Mouse (Mus musculus): ENCODE data around the gene Enox1. TPM values are rescaled to one million over a fixed set of nuclear protein-coding genes. Genes with fewer than 3 reads are reported as not detected.
A peak's percentile ranks its signal among the peaks of the same experiment; 100 is the strongest.

Gene Enox1
- polyA plus RNA-seq, 1 experiment from 2014 or later: 0.09 TPM

DNA sequence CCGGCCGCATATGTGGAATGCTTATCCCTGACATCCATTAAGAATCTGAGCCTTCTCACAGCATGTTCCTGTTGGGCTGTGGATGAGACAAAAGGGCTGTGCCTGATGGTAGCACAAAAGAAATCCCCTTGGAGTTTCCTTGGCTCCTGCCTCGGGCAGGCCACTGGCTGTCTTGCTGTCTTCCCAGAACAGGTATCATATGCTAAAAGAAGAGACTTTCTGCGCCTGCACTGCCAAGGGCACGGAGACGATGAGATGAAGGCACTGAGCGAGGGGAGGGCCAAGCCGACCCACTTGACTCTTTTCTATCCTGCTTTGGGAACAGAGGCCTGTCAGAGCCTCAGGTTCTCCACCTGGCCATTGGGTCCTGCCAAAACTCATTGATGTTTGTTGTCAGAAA is 491.7 kb downstream of the Enox1 start:
- TF ChIP-seq EP300 (IDR thresholded peaks at IDR 0.05; ENCODE audit: low read depth) (no peak), CTCF (IDR thresholded peaks at IDR 0.05; ENCODE audit: low read depth) (no peak)
- WGBS (ENCODE audit: insufficient replicate concordance): 81% methylated on average over 8 of the region's 8 CpGs
- H3K4me2 ChIP-seq (ENCODE audit: low read depth, low read length): no peak overlapping the region
- ATAC-seq (no peak), DNase-seq (no peak)
- H3K36me3 ChIP-seq (replicated peaks; ENCODE audit: insufficient read depth, low read length): no peaks in the 10 kb centered on the region
- no peak overlapping the region for H3K4me3 ChIP-seq (ENCODE audit: low read depth, low read length)
- no peaks in the 10 kb centered on the region for H3K4me1 ChIP-seq (ENCODE audit: insufficient read depth)
- H3K27me3 ChIP-seq (ENCODE audit: insufficient read depth, low read length): no peaks in the 10 kb centered on the region
- H3K27ac ChIP-seq (ENCODE audit: low read depth): no peak overlapping the region
- no peak overlapping the region for H3K9ac ChIP-seq (replicated peaks)
- no peaks in the 10 kb centered on the region for H3K9me3 ChIP-seq (ENCODE audit: low read length)

GRCm38 (mm10) chr14:77658739-77659138 is 502.2 kb downstream of the Enox1 start:
- Histone ChIP-seq H3K27me3 (ENCODE audit: insufficient read depth, low read length) (no peaks in the 10 kb centered on the region), H3K4me2 (ENCODE audit: low read depth, low read length) (no peak overlapping the region), H3K36me3 (replicated peaks; ENCODE audit: insufficient read depth, low read length) (no peaks in the 10 kb centered on the region), H3K4me1 (ENCODE audit: insufficient read depth) (peaks cover 11% of the 10 kb centered on the region), H3K9me3 (ENCODE audit: low read length) (no peaks in the 10 kb centered on the region), H3K27ac (ENCODE audit: low read depth) (no peak overlapping the region), H3K4me3 (ENCODE audit: low read depth, low read length) (no peak overlapping the region), H3K9ac (replicated peaks) (no peak overlapping the region)
- ATAC-seq: no peak
- TF ChIP-seq CTCF (IDR thresholded peaks at IDR 0.05; ENCODE audit: low read depth) (no peak), EP300 (IDR thresholded peaks at IDR 0.05; ENCODE audit: low read depth) (no peak)
- no peak for DNase-seq
- 81% methylated on average over 4 of the region's 4 CpGs for WGBS (ENCODE audit: insufficient replicate concordance)

DNA sequence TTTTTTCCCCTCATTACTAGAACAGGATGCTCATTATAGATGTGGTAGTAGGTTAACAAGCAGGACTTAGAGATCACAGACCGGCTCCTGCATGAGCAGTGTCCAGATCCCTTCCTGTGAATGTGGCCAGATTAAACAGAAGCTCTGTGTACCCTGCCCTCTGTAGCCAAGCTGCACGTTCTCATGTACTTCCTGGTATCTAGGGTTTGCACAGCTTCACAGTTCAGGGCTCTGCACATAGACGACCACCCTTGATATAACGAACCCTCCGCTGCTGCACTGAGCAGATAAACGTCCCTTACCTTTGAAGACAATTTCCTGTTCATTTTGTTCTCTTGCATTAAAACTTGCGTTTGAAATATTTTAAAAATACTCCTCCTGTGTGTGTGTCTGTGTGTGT is 505.7 kb downstream of the Enox1 start:
- no peak for TF ChIP-seq CTCF (IDR thresholded peaks at IDR 0.05; ENCODE audit: low read depth)
- peak; percentile 89 for TF ChIP-seq EP300 (IDR thresholded peaks at IDR 0.05; ENCODE audit: low read depth)
- WGBS (ENCODE audit: insufficient replicate concordance): 28% methylated on average over 7 of the region's 7 CpGs
- peaks cover 11% of the 10 kb centered on the region for H3K4me1 ChIP-seq (ENCODE audit: insufficient read depth)

GRCm38 (mm10) chr14:77662994-77663393 is 506.4 kb downstream of the Enox1 start:
- H3K4me3 ChIP-seq (ENCODE audit: low read depth, low read length): no peak overlapping the region
- H3K36me3 ChIP-seq (replicated peaks; ENCODE audit: insufficient read depth, low read length): no peaks in the 10 kb centered on the region
- ATAC-seq: peak; percentile 95
- 63% methylated on average over 8 of the region's 8 CpGs for WGBS (ENCODE audit: insufficient replicate concordance)
- TF ChIP-seq CTCF (IDR thresholded peaks at IDR 0.05; ENCODE audit: low read depth) (no peak), EP300 (IDR thresholded peaks at IDR 0.05; ENCODE audit: low read depth) (no peak)
- peak overlapping the region; percentile 74 for H3K27ac ChIP-seq (ENCODE audit: low read depth)
- no peaks in the 10 kb centered on the region for H3K9me3 ChIP-seq (ENCODE audit: low read length)
- DNase-seq: peak; percentile 25
- no peaks in the 10 kb centered on the region for H3K27me3 ChIP-seq (ENCODE audit: insufficient read depth, low read length)
- no peak overlapping the region for H3K9ac ChIP-seq (replicated peaks)
- no peak overlapping the region for H3K4me2 ChIP-seq (ENCODE audit: low read depth, low read length)
- H3K4me1 ChIP-seq (ENCODE audit: insufficient read depth): peaks cover 11% of the 10 kb centered on the region

More for the DNA sequence above, 505.7 kb downstream of the Enox1 start:
- DNase-seq (no peak), ATAC-seq (peak; percentile 64)
- H3K9me3 ChIP-seq (ENCODE audit: low read length): no peaks in the 10 kb centered on the region
- H3K36me3 ChIP-seq (replicated peaks; ENCODE audit: insufficient read depth, low read length): no peaks in the 10 kb centered on the region
- no peak overlapping the region for H3K4me3 ChIP-seq (ENCODE audit: low read depth, low read length)
- H3K27ac ChIP-seq (ENCODE audit: low read depth): peak overlapping the region; percentile 74
- H3K9ac ChIP-seq (replicated peaks): no peak overlapping the region
- H3K4me2 ChIP-seq (ENCODE audit: low read depth, low read length): no peak overlapping the region
- no peaks in the 10 kb centered on the region for H3K27me3 ChIP-seq (ENCODE audit: insufficient read depth, low read length)

- no peak for DNase-seq
- Histone ChIP-seq H3K4me3 (ENCODE audit: low read depth, low read length) (no peak overlapping the region), H3K27ac (ENCODE audit: low read depth) (no peak overlapping the region), H3K27me3 (ENCODE audit: insufficient read depth, low read length) (no peaks in the 10 kb centered on the region), H3K36me3 (replicated peaks; ENCODE audit: insufficient read depth, low read length) (no peaks in the 10 kb centered on the region), H3K9me3 (ENCODE audit: low read length) (no peaks in the 10 kb centered on the region), H3K9ac (replicated peaks) (no peak overlapping the region), H3K4me2 (ENCODE audit: low read depth, low read length) (no peak overlapping the region), H3K4me1 (ENCODE audit: insufficient read depth) (peaks cover 12% of the 10 kb centered on the region)
- WGBS (ENCODE audit: insufficient replicate concordance): 74% methylated on average over 3 of the region's 3 CpGs
- no peak for ATAC-seq
- no peak for TF ChIP-seq EP300 (IDR thresholded peaks at IDR 0.05; ENCODE audit: low read depth)
- TF ChIP-seq CTCF (IDR thresholded peaks at IDR 0.05; ENCODE audit: low read depth): no peak
Observed at GRCm38 (mm10) chr14:77668096-77668495, 511.5 kb downstream of the Enox1 start.

- H3K4me2 ChIP-seq (ENCODE audit: low read depth, low read length): no peak overlapping the region
- no peak overlapping the region for H3K27ac ChIP-seq (ENCODE audit: low read depth)
- 87% methylated on average over 7 of the region's 7 CpGs for WGBS (ENCODE audit: insufficient replicate concordance)
- peaks cover 19% of the 10 kb centered on the region for H3K4me1 ChIP-seq (ENCODE audit: insufficient read depth)
- no peaks in the 10 kb centered on the region for H3K36me3 ChIP-seq (replicated peaks; ENCODE audit: insufficient read depth, low read length)
- no peaks in the 10 kb centered on the region for H3K9me3 ChIP-seq (ENCODE audit: low read length)
- no peak overlapping the region for H3K4me3 ChIP-seq (ENCODE audit: low read depth, low read length)
- DNase-seq: no peak
- TF ChIP-seq EP300 (IDR thresholded peaks at IDR 0.05; ENCODE audit: low read depth): no peak
- TF ChIP-seq CTCF (IDR thresholded peaks at IDR 0.05; ENCODE audit: low read depth): no peak
- no peak overlapping the region for H3K9ac ChIP-seq (replicated peaks)
- no peak for ATAC-seq
- no peaks in the 10 kb centered on the region for H3K27me3 ChIP-seq (ENCODE audit: insufficient read depth, low read length)
Observed at GRCm38 (mm10) chr14:77669494-77669893, 512.9 kb downstream of the Enox1 start.

- H3K4me3 ChIP-seq (ENCODE audit: low read depth, low read length): no peak overlapping the region
- no peaks in the 10 kb centered on the region for H3K27me3 ChIP-seq (ENCODE audit: insufficient read depth, low read length)
- ATAC-seq: peak; percentile 74
- WGBS (ENCODE audit: insufficient replicate concordance): 64% methylated on average over 5 of the region's 5 CpGs
- DNase-seq: no peak
- H3K9me3 ChIP-seq (ENCODE audit: low read length): no peaks in the 10 kb centered on the region
- H3K4me1 ChIP-seq (ENCODE audit: insufficient read depth): peaks cover 19% of the 10 kb centered on the region
- no peak overlapping the region for H3K9ac ChIP-seq (replicated peaks)
- no peak overlapping the region for H3K4me2 ChIP-seq (ENCODE audit: low read depth, low read length)
- no peak overlapping the region for H3K27ac ChIP-seq (ENCODE audit: low read depth)
- no peaks in the 10 kb centered on the region for H3K36me3 ChIP-seq (replicated peaks; ENCODE audit: insufficient read depth, low read length)
- TF ChIP-seq CTCF (IDR thresholded peaks at IDR 0.05; ENCODE audit: low read depth) (no peak), EP300 (IDR thresholded peaks at IDR 0.05; ENCODE audit: low read depth) (no peak)
Observed at GRCm38 (mm10) chr14:77670945-77671344, 514.4 kb downstream of the Enox1 start.
